Mouse (Mus musculus) ZHBTc4 (cell line): ENCODE data around the gene Hagh.
A peak's percentile ranks its signal among the peaks of the same experiment; 100 is the strongest.

Experiments used
- DNase-seq: peaks from one replicate; pipeline ENCODE4 v3.0.0-alpha.2; 2011; ENCODE audit warnings: low read depth, low spot score

Gene Hagh

DNA sequence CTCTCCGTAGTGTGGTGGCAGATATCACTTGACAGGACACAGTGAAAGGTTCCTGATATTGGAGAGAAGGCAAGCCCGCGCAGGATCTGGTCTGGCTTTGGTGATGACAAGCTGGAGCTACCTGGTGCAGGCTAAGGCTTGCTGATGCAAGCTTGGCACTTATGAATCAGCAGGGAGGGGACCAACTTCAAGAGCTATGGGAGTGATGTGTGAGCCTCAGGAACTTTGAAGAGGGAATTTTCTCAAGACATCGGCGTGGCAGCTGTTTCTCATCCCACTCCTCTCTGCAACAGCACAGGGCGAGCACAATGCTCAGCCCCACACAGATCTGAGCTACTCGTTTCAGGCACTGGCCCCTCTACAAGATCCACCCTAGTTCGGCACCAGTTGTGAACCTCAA lies at the start of gene Hagh:
TSS of gene Hagh (plus strand) at position 302 of the 400 bp plus-strand sequence.
- DNase-seq: no peak

GRCm38 (mm10) chr17:24792190-24792589 lies 47.8 kb upstream of the Hagh start:
- DNase-seq: no peak

DNA sequence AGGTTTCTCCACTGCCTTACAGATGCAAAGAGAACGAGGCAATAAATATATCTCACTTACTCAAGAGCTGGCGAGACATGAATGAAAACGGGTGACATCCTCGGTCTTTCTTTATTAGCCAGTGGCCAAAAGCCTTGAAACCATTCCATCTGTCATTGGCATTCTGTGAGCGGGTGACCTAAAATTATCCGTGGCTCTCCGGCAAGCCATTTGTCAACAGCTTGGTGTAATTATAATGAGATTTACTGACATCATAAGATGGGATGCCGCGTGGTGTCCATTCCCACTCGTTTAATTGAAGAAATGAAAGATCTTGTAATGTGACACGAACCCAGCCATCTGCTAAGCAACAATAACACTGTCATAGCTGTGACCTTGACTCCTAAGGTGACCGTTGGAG lies 45.2 kb upstream of the Hagh start:
- DNase-seq: no peak

GRCm38 (mm10) chr17:24796969-24797368 lies 43.0 kb upstream of the Hagh start:
- no peak for DNase-seq

GRCm38 (mm10) chr17:24798229-24798628 lies 41.7 kb upstream of the Hagh start:
- DNase-seq: no peak

GRCm38 (mm10) chr17:24799476-24799875 lies 40.5 kb upstream of the Hagh start:
- no peak for DNase-seq

- no peak for DNase-seq
These were observed 39.4 kb upstream of the Hagh start for GRCm38 (mm10) chr17:24800524-24800923.

DNA sequence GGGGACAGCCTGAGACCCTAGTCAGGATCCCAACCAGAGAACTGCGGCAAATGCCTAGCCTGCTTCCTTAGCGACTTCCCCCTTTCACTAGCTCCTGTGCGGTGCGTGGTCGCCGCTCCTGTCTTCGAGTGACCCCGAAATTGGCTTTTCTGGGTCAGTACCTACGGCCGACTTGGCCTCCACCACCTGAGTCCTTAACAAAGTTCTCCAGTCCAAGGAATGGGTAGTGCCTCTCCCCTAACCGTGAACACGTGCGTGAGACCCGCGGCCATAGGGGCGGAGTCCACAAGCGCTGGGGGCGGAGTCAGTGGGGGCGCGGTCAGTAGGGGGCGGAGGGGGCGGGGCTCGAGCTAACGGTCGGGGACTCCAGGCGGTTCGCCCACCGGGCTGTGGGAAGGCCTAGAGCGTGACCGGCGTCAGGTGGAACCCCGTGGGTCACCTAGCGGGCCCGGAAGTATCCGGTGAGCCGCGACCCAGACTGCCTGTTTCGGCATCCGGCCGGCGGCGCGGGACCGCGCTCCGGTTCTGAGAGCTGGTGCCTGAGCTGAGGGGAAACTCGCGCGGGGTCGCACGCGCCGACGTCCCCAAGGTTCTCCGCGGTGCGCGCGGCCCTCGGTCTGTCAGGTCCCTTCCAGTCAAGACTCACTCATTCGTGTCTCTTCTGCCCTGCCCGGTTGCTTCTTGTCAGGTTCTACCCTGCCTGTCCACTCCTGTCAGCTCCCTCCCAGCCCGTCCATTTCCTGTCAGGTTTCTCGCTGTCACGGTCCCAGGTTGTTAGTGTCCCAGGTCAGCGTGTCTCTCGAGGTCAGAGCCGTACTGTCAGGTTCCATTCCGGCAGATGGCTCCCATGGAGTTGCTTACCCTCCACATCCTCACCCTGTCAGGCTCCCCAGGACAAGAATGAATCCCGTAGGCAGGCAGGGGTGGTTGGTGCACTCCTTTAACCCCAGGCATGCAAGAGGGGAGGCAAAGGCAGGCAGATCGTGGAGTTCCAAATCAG lies 35.7 kb upstream of the Hagh start, which contains the start of gene Meiob:
TSS of gene Meiob (plus strand) at position 338 of the 1,000 bp plus-strand sequence.
- DNase-seq: peak; percentile 89

- DNase-seq: peak; percentile 79
These were observed 28.7 kb upstream of the Hagh start for GRCm38 (mm10) chr17:24811211-24811610.

DNA sequence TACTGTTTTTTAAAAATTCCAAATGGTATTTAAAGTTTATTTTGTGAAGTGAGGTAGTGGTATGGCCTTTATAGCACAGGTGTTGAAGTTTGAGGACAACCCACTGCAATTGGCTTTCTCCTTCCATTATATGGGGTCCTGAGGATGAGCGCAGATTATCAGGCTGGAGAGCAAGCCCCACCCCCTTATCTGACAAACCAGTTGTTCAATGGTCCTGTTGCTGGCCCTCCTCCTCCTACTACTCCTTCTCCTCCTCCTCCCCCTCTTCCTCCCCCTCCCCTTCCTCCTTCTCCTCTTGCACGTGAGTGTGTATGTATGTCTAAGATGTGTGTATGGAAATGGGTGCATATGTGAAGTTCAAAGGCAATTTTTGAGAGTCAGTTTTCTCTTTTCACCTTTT lies 27.7 kb upstream of the Hagh start:
- DNase-seq: no peak

DNA sequence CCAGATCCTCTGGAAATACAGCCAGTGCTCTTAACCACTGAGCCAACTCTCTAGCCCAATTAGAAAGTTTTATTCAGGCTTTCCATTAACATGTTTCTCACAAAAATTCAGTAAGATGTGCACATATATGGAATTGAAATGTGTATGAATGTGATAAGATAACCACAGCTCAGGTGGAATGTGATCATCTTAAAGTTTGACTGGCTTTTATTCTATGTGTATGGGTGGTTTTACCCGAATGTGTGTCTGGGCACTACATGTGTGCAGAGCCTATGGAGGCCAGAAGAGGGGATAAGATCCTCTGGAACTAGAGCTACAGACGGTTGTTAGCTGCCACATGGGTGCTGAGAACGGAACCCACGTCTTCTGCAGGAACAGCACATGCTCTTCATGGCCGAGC lies 24.7 kb upstream of the Hagh start:
- no peak for DNase-seq

GRCm38 (mm10) chr17:24817503-24817902 lies 22.4 kb upstream of the Hagh start:
- no peak for DNase-seq

- no peak for DNase-seq
These were observed 21.8 kb upstream of the Hagh start for GRCm38 (mm10) chr17:24818172-24818571.

GRCm38 (mm10) chr17:24819469-24819868 lies 20.5 kb upstream of the Hagh start:
- no peak for DNase-seq

DNA sequence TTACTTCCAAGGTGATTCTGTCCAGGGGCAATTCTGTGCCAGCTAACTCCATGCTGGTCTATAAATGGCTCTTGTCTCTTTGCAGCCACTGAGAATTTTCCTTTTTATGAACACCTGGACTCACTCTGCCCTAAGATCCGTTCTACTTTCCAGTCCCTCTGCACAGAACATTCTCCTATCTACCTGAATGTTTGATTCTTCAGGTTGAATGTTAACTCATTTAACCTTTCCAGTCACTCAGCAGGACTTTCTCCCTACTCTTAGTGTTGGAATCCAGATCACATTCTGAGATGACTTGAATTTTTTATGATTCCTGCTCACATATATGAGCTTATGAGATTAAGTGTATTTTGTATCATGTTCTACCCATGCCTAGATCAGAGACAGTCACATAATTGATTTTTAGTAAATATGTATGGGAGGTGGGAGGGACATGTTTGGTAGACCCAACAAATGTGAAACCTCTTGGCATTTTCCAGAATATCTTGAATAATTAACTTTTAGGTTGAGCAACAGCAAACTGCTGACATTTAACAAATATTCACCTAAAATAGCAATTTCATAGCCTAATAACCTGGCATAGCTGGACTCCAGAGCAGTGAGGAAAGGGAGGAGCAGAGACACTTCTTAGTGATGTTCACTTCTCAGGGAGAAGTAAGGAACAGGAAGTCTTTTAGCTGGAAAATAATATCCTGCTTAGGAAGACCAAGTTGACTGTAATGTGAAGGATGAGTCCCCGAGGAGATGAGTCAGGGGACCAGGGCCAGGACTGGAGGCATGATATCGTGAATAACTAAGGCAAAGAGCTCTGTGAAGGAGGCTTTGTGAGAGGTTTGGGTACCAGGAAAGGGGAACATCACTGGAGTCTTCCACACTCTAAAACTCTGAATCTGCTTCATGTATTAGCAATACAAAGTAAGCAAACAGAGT lies 18.3 kb upstream of the Hagh start:
- no peak for DNase-seq

DNA sequence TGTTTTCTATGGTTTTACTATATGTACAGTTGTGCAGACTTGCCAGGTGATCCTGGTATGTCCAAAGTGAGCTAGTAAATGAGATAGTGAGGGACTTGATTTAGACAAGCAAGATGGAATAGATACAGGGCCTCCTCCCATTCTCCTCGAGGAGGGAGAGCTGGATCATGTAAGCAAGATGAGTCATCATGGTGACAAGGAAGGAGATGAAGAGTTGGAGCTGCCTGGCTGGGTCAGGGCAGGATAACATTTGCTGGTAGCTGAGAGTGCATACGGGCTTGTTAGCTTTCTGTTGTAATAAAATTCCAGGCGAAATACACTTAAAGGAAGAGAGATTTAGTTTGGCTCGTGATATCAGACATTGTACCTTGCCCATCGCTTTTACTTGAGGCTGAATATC lies 398 bp downstream of the Hagh start:
- no peak for DNase-seq

DNA sequence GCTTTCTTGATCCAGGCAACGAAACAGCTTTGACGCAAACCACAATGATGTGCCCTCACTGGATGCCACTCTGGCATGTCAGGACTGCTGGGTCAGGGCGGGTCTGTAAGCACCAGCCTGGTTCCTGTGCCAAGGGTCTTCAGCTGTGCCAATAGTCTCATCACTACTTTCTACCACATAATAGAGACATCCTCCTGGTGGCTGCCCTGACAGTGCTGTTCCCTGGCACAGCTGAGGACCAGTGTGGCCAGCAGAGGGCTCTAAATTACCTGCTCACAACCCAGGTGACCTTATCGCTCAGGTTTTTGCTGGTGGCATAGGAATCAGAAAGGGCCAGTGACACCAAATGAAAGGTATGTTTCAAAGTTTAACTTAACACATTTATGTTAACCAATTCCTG lies 1.2 kb downstream of the Hagh start:
- DNase-seq: no peak

- no peak for DNase-seq
These were observed 2.7 kb downstream of the Hagh start for GRCm38 (mm10) chr17:24842631-24843030.

DNA sequence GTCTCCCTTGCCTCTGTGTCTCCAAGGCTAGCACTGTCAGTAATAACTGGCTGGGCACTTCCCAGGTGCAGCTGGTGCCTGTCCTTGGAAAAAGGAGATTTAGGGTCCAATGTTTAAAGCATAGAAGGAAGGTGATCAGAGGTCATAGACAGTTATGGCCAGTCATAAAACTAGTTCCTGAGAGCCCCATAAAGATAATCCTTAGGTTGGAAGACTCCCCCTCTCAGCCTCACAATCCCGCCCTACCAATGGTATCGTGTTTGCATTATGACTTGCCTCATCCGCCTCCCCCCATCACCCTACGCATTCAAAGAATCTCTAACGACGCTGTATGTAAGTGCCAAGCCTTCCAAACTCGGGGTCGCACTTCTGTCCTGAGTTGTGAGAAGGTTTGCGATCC lies 4.6 kb downstream of the Hagh start:
- no peak for DNase-seq

DNA sequence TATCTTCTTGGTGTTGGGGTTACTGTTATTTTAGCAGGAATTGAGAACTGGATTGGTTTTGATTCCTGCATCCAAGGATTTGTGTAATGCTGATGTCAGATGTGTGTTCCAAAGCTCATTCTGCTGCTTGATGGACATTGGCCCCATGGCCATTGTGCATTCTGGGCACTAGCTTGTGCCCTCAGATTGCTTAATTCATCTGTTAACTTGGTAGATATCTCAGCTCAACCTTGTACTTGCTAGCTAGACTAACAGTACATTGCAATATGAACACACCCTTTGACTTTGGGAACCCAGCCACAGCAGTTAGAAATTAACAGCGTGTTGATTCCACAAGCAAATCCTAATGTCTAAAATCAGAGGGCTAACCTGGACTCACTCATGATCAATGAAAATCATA lies 7.4 kb downstream of the Hagh start:
- DNase-seq: no peak

DNA sequence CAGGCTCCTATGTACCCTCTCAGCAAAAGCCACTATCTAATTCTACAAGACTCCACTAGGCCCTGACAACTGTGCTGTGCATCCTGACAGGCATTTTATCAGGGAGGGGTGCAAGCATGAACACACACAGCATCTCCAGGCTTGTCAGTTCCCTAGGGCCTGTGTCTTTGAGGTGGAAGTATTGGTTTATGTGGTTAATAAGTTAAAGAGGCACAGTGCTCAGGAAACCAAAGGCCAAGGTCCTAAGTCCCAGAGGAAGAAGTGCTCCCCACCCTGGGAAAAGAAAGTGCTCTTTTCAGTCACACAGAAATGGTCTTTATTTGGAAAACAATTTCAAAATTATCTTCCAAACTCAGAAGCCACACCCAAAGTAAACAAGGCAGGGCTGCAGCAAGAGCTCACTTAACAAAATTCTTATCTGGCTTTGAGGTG lies 8.7 kb downstream of the Hagh start:
- DNase-seq: no peak

DNA sequence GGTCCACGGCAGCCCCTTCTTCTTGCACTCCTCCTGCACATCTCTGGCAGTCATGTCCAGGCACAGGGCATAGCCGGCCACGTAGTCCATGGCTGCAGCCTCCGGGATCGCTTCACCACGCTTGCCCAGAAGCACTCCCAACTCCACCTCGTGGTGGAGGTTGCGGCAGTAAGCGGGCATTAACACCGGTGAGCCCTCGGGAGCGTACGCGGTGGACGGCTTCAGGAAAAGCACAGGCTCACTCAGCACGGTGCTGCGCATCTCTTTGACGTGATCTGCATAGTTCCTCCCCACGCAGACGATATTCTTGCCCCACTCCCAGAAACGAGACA lies 9.8 kb downstream of the Hagh start:
- no peak for DNase-seq
